ENCODE assay signal across 16 mouse cellular contexts in the genomic region with DNA sequence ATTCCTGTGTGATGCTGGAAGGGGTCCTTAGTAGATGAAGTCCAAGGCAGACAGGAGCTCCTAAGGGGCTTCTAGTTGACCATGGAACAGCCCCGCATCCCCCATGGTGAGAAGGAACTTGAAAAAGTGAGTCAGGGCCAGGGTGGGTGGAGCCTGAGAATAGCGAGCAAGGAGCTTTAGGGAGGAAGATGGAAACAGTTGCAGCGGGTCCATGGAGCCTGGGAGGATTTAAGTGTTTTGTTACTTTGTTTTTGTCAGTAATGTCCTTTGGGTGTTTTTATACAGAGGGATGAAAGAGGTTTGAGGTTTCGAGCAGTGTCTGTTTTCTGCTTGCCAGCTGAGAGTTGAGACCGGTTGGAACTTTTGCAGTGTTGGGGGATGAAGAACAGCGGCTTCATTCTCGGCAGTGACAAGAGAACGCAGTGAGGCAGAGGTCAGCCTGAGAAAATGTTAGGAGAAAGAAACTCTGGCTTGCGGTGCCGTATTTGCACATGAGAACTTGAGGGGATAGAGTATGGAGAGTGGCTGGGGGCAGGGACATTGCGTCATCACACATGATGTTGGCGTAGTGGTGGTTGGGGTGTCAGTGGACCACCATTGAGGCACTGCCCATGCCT.
A peak's percentile ranks its signal among the peaks of the same experiment; 100 is the strongest.
DNase-seq lines count a peak whose midpoint lies in the region; ATAC-seq and TF ChIP-seq lines count a peak whose summit lies in the region.
"Had no signal": no experiment of that assay in that cellular context is flagged by ENCODE, and none has a peak within 500 bp of the region (broad histone marks: within the 10 kb centered on the region; RNA-seq: fewer than 3 reads in every experiment).

No protein-coding gene starts in this region.

- H3K27ac ChIP-seq in kidney, embryonic 15.5 days: peak overlapping the region; percentile 28
- no peak overlapping the region; the same call in 1 of the 2 replicates for H3K27ac ChIP-seq in kidney, embryonic 14.5 days (ENCODE audit: low read depth, low read length)
- H3K27ac ChIP-seq in limb, embryonic 10.5 days: peak overlapping the region; percentile 58
- H3K27ac ChIP-seq in lung, postnatal 0 days (ENCODE audit: low read length): peak overlapping the region; percentile 83
- H3K27ac ChIP-seq in testis, adult 2 months (ENCODE audit: control insufficient read depth, insufficient read depth, low read depth, low read length): peak overlapping the region; percentile 3; the same call in 1 of the 2 replicates
- H3K27ac ChIP-seq: forebrain, embryonic 13.5 days; hindbrain, embryonic 13.5 days; liver, embryonic 12.5 days had no signal

- TF ChIP-seq CTCF in lung, postnatal 0 days (IDR thresholded peaks at IDR 0.05): no peak
- TF ChIP-seq CTCF in testis, adult 2 months (IDR thresholded peaks at IDR 0.05; ENCODE audit: control insufficient read depth, insufficient read depth, insufficient replicate concordance, low read depth, low read length): no peak

- ATAC-seq in kidney, embryonic 15.5 days (replicated peaks; ENCODE audit: low FRiP score): no peak
- ATAC-seq in kidney, embryonic 14.5 days (ENCODE audit: low FRiP score, low TSS enrichment): no peak
- ATAC-seq in lung, postnatal 0 days: peak; percentile 78
- ATAC-seq: forebrain, embryonic 13.5 days; liver, embryonic 12.5 days; midbrain, embryonic 16.5 days had no signal

- H3K4me3 ChIP-seq in kidney, embryonic 15.5 days (replicated peaks): no peak overlapping the region
- H3K4me3 ChIP-seq in kidney, embryonic 14.5 days (ENCODE audit: low read length): no peak overlapping the region
- H3K4me3 ChIP-seq in limb, embryonic 10.5 days: no peak overlapping the region
- H3K4me3 ChIP-seq in lung, postnatal 0 days (ENCODE audit: low read depth, low read length): no peak overlapping the region
- no peak overlapping the region for H3K4me3 ChIP-seq in testis, adult 2 months (ENCODE audit: control insufficient read depth, low read depth, low read length)
- H3K4me3 ChIP-seq: forebrain, embryonic 13.5 days; hindbrain, embryonic 13.5 days; liver, embryonic 12.5 days had no signal

- no peaks in the 10 kb centered on the region for H3K27me3 ChIP-seq in kidney, embryonic 15.5 days
- H3K27me3 ChIP-seq in kidney, embryonic 14.5 days (ENCODE audit: control insufficient read depth, insufficient read depth, low read length): no peaks in the 10 kb centered on the region
- H3K27me3 ChIP-seq in limb, embryonic 10.5 days (ENCODE audit: low read depth, poor library complexity, severe bottlenecking): no peaks in the 10 kb centered on the region
- no peaks in the 10 kb centered on the region for H3K27me3 ChIP-seq in lung, postnatal 0 days (replicated peaks; ENCODE audit: insufficient read depth, low read length)
- H3K27me3 ChIP-seq in testis, adult 2 months (ENCODE audit: control insufficient read depth, insufficient read depth, low read length): no peaks in the 10 kb centered on the region
- H3K27me3 ChIP-seq: forebrain, embryonic 13.5 days; hindbrain, embryonic 13.5 days had no signal

- H3K4me2 ChIP-seq in kidney, embryonic 15.5 days: no peak overlapping the region
- H3K4me2 ChIP-seq in kidney, embryonic 14.5 days (replicated peaks; ENCODE audit: low read depth, low read length): no peak overlapping the region
- H3K4me2 ChIP-seq in lung, postnatal 0 days (replicated peaks; ENCODE audit: low read depth, low read length): no peak overlapping the region
- H3K4me2 ChIP-seq: forebrain, embryonic 13.5 days; hindbrain, embryonic 13.5 days; liver, embryonic 12.5 days had no signal

- TF ChIP-seq POLR2A in testis, adult 2 months (IDR thresholded peaks at IDR 0.05; ENCODE audit: control insufficient read depth, low read depth, low read length): no peak

- TF ChIP-seq EP300 in lung, postnatal 0 days (IDR thresholded peaks at IDR 0.05): peak; percentile 60; the same call in 1 of the 2 replicates

- H3K36me3 ChIP-seq in kidney, embryonic 15.5 days: peaks cover 8% of the 10 kb centered on the region
- peaks cover 3% of the 10 kb centered on the region for H3K36me3 ChIP-seq in kidney, embryonic 14.5 days (ENCODE audit: control insufficient read depth, insufficient read depth, low read length)
- peaks cover 52% of the 10 kb centered on the region for H3K36me3 ChIP-seq in limb, embryonic 10.5 days
- H3K36me3 ChIP-seq in lung, postnatal 0 days (ENCODE audit: insufficient read depth, low read length): no peaks in the 10 kb centered on the region
- no peaks in the 10 kb centered on the region for H3K36me3 ChIP-seq in testis, adult 2 months (ENCODE audit: control insufficient read depth, insufficient read depth, low read length)
- H3K36me3 ChIP-seq: G1E; hindbrain, embryonic 13.5 days; liver, embryonic 12.5 days had no signal

- 62% methylated on average over 12 of the region's 12 CpGs for WGBS in kidney, embryonic 15.5 days
- WGBS in kidney, embryonic 14.5 days: 58% methylated on average over 12 of the region's 12 CpGs
- 83% methylated on average over 12 of the region's 12 CpGs for whole genome bisulfite sequencing in limb, embryonic 10.5 days
- WGBS in lung, postnatal 0 days: 31% methylated on average over 12 of the region's 12 CpGs

- H3K9ac ChIP-seq in kidney, embryonic 15.5 days: no peak overlapping the region
- H3K9ac ChIP-seq in kidney, embryonic 14.5 days (ENCODE audit: low read depth, low read length): no peak overlapping the region
- no peak overlapping the region for H3K9ac ChIP-seq in lung, postnatal 0 days (replicated peaks; ENCODE audit: low read depth)
- H3K9ac ChIP-seq: forebrain, embryonic 13.5 days; hindbrain, embryonic 13.5 days; liver, embryonic 12.5 days had no signal

- peaks cover 43% of the 10 kb centered on the region for H3K4me1 ChIP-seq in kidney, embryonic 15.5 days
- peaks cover 13% of the 10 kb centered on the region; the same call in 1 of the 2 replicates for H3K4me1 ChIP-seq in kidney, embryonic 14.5 days (ENCODE audit: control insufficient read depth, insufficient read depth, low read length)
- peaks cover 51% of the 10 kb centered on the region for H3K4me1 ChIP-seq in limb, embryonic 10.5 days
- peaks cover 12% of the 10 kb centered on the region; the same call in 1 of the 2 replicates for H3K4me1 ChIP-seq in lung, postnatal 0 days (ENCODE audit: insufficient read depth, low read depth, low read length)
- peaks cover 8% of the 10 kb centered on the region for H3K4me1 ChIP-seq in testis, adult 2 months (ENCODE audit: control insufficient read depth, insufficient read depth, low read length)

- no peaks in the 10 kb centered on the region for H3K9me3 ChIP-seq in kidney, embryonic 15.5 days (replicated peaks)
- H3K9me3 ChIP-seq in kidney, embryonic 14.5 days (ENCODE audit: control insufficient read depth, low read length): no peaks in the 10 kb centered on the region
- H3K9me3 ChIP-seq in limb, embryonic 10.5 days (replicated peaks): no peaks in the 10 kb centered on the region
- H3K9me3 ChIP-seq in lung, postnatal 0 days (ENCODE audit: low read length): no peaks in the 10 kb centered on the region
- H3K9me3 ChIP-seq: forebrain, embryonic 13.5 days; G1E; hindbrain, embryonic 13.5 days; liver, embryonic 12.5 days had no signal

- no peak for DNase-seq in limb, embryonic 10.5 days (ENCODE audit: low spot score)
- DNase-seq in lung, postnatal 0 days (ENCODE audit: low spot score): peak; percentile 84
- DNase-seq in right cerebral cortex, adult 2 months (ENCODE audit: low spot score in 2 of 2): no peak
- DNase-seq in layer of hippocampus, adult 9-10 months (ENCODE audit: low spot score): no peak
- DNase-seq: adrenal gland, adult 8-10 months; cerebellum, adult 2 months; heart, adult 18-20 months; thymus, postnatal 14 days had no signal
